Mouse (Mus musculus) C2C12 (cell line): ENCODE measurements around the gene Nudt14.

Experiments used
- CEBPB ChIP-seq: IDR thresholded peaks from one replicate; pipeline ENCODE4 v1.6.1; 2011; ENCODE audit warnings: low read depth, mild to moderate bottlenecking, control low read depth, moderate library complexity
- CTCF ChIP-seq: IDR thresholded peaks from one replicate; pipeline ENCODE4 v1.5.1; 2011; ENCODE audit not compliant: control insufficient read depth, insufficient read depth, insufficient read length
- MAX ChIP-seq: IDR thresholded peaks from one replicate; pipeline ENCODE4 v1.6.1; 2011; ENCODE audit warnings: mild to moderate bottlenecking, control low read depth

GRCm38 (mm10) chr12:112905001-112905400 lies 36.9 kb downstream of the Nudt14 start:
- TF ChIP-seq CTCF (no peak), CEBPB (no peak), MAX (no peak)
